Mouse (Mus musculus) embryonic facial prominence, embryonic 15.5 days (tissue): ENCODE data around the gene 4930433I11Rik. TPM values are rescaled to one million over a fixed set of nuclear protein-coding genes. Genes with fewer than 3 reads are reported as not detected.
"Not testable (repeated sequence)": the region's sequence is repeated elsewhere in the genome, so short reads cannot be mapped to it uniquely, and the experiment has no call there.

Experiments used
- ATAC-seq: fragments of 200-750 bp; cut with Nextera tagmentation; 2 replicates; pipeline ENCODE4 v1.8.0; 2017; ENCODE audit warnings: low read depth, moderate TSS enrichment; ENCODE audit not compliant: insufficient number of reproducible peaks, low FRiP score, low TSS enrichment
- H3K27ac ChIP-seq: fragments of 300-500 bp; sonication (generic); replicated peaks from 2 replicates; pipeline ENCODE4 v1.5.1; 2015; ENCODE audit warnings: mild to moderate bottlenecking, inconsistent platforms
- H3K27me3 ChIP-seq: fragments of 300-500 bp; sonication (generic); 2 replicates; pipeline ENCODE4 v1.6.1; 2015; ENCODE audit warnings: inconsistent platforms
- H3K36me3 ChIP-seq: fragments of 300-500 bp; sonication (generic); 2 replicates; pipeline ENCODE4 v1.6.1; 2015; ENCODE audit warnings: mild to moderate bottlenecking, inconsistent platforms
- H3K4me1 ChIP-seq: fragments of 300-500 bp; sonication (generic); 2 replicates; pipeline ENCODE4 v1.6.1; 2015; ENCODE audit warnings: inconsistent platforms
- H3K4me2 ChIP-seq: fragments of 300-500 bp; sonication (generic); replicated peaks from 2 replicates; pipeline ENCODE4 v1.6.1; 2015; ENCODE audit warnings: mild to moderate bottlenecking, inconsistent platforms
- H3K4me3 ChIP-seq: fragments of 300-500 bp; sonication (generic); replicated peaks from 2 replicates; pipeline ENCODE4 v1.5.1; 2015; ENCODE audit warnings: mild to moderate bottlenecking, inconsistent platforms
- H3K9ac ChIP-seq: fragments of 300-500 bp; sonication (generic); 2 replicates; pipeline ENCODE4 v1.6.1; 2015; ENCODE audit warnings: inconsistent platforms
- H3K9me3 ChIP-seq: fragments of 300-500 bp; sonication (generic); replicated peaks from 2 replicates; pipeline ENCODE4 v1.6.1; 2016; ENCODE audit warnings: inconsistent platforms
- WGBS: fragments of 180-500 bp; shearing (Covaris S2); methylation state at CpG from one replicate; pipeline ENCODE4 v1.1.7; 2015; 5-methylcytosine and 5-hydroxymethylcytosine counted together
- polyA plus RNA-seq: library from polyadenylated mRNA; unstranded; fragments of >200 nt; fragmentation: Nextera tagmentation; extraction: Ambion mirVana; gene quantifications from 2 replicates; pipeline ENCODE4 v1.2.1, GENCODE M21; 2015

Gene 4930433I11Rik
- polyA plus RNA-seq, result not detected in 2 replicates

DNA sequence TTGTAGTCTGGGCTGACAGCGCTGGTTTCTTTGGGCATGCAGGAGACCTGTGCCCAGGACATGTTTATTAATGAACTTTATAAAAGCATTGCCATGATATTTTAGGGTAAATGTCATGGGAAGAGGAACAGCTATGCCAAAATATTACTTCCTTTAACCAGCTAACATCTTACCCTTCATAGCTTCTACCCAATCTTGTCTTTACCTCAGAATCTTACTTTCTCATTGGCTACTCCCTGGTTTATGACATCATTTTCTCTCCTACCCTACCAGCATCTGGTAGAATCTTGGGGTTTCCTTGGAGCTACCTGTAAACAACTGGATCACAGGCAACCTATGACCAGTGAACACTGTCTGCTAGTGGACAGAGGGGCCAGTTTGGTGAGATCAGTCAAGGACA lies at the start of gene 4930433I11Rik:
TSS of gene 4930433I11Rik (plus strand) at position 301 of the 400 bp plus-strand sequence.
- WGBS, result 69% methylated on average over 1 of the region's 1 CpGs
- Histone ChIP-seq H3K4me2 (no peak within 1 kb of the TSS), H3K9me3 (no peaks in the 10 kb centered on the region), H3K4me3 (no peak within 1 kb of the TSS), H3K27me3 (no peaks in the 10 kb centered on the region), H3K36me3 (no peaks in the 10 kb centered on the region), H3K4me1 (no peaks in the 10 kb centered on the region), H3K27ac (no peak within 1 kb of the TSS), H3K9ac (no peak within 1 kb of the TSS)
- no peak for ATAC-seq

DNA sequence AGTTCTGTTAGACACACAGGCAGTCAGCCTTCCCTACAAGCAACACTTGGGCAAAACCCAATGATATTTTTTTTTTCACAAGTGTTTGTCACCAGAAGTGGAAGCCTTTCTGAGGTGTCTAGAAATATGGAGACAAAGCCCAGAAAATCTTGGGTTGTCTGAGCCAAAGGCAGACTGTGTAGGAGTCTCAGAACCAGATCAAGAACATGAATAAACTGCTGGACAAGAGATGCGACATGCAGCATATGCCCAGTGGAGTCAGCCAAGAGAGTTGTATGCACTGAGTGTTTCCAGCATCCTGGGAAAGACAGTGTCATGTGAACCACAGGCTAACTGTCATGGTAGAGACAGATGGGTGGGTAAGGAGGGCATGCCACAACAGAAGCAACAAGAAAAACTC lies 48.0 kb upstream of the 4930433I11Rik start:
- Histone ChIP-seq H3K4me1 (no peaks in the 10 kb centered on the region), H3K9ac (no peak overlapping the region), H3K27ac (no peak overlapping the region), H3K9me3 (no peaks in the 10 kb centered on the region), H3K27me3 (no peaks in the 10 kb centered on the region), H3K4me2 (no peak overlapping the region), H3K36me3 (no peaks in the 10 kb centered on the region), H3K4me3 (no peak overlapping the region)
- WGBS, result 79% methylated on average over 1 of the region's 1 CpGs
- ATAC-seq, result no peak

DNA sequence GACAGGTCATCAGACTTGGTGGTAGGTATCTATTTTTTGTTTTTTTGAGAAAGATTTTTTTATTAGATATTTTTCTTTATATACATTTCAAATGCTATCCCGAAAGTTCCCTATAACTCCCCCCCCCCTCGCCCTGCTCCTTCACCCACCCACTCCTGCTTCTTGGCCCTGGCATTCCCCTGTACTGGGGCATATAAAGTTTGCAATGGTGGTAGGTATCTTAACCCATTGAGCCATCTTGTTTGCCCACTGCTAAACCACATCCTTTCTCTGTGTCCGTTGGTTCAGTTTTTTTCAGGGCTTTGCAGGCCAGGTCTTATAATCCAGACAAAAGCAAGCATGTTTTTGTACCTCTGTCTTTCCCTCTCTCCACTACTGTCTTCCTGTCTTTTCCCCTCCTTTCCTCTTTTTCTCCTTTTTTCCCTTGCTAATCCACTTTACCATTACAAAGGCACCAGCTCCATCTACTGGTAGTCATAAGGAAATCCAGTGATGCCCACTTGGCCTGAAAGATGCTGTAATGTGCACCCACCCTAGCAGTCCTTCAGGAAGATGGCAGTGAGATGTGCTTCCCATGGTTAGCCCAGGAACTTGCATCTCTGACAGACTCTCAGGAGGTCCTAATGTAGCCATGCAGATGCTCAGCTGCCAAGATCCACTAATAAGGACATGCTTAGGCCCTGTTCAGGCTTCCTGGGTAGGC lies 45.0 kb upstream of the 4930433I11Rik start:
- H3K4me1 ChIP-seq, result no peaks in the 10 kb centered on the region
- H3K4me2 ChIP-seq, result no peak overlapping the region
- 56% methylated on average over 3 of the region's 3 CpGs for WGBS
- no peak overlapping the region for H3K4me3 ChIP-seq
- no peaks in the 10 kb centered on the region for H3K36me3 ChIP-seq
- no peak overlapping the region for H3K27ac ChIP-seq
- H3K9me3 ChIP-seq, result no peaks in the 10 kb centered on the region
- H3K9ac ChIP-seq, result no peak overlapping the region
- no peaks in the 10 kb centered on the region for H3K27me3 ChIP-seq
- ATAC-seq, result no peak

DNA sequence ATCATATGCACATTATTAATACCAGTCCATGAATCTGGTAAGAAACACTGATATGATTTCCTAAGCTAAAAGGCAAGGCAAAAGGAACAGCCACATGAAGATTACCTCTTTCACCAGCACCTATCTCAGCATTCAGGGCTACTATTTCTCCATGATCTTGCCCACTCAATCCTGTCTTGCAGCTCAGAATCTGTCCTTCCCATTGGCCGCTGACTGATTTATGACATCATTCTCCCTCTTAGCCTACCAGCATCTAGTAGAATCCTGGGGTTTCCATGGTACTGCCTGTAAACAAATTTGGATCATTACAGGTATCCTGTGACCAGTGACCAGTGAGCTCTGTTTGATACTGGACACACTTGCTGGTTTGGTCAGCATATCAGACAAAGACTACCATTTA lies 45.1 kb downstream of the 4930433I11Rik start, which contains the start of gene Gm4884:
TSS of gene Gm4884 (plus strand) at position 301 of the 400 bp plus-strand sequence.
- H3K27ac ChIP-seq, H3K9ac ChIP-seq, ATAC-seq, H3K4me3 ChIP-seq, H3K27me3 ChIP-seq, H3K36me3 ChIP-seq, H3K9me3 ChIP-seq, H3K4me2 ChIP-seq, H3K4me1 ChIP-seq: not testable (repeated sequence)
- WGBS, result 83% methylated on average over 1 of the region's 1 CpGs

DNA sequence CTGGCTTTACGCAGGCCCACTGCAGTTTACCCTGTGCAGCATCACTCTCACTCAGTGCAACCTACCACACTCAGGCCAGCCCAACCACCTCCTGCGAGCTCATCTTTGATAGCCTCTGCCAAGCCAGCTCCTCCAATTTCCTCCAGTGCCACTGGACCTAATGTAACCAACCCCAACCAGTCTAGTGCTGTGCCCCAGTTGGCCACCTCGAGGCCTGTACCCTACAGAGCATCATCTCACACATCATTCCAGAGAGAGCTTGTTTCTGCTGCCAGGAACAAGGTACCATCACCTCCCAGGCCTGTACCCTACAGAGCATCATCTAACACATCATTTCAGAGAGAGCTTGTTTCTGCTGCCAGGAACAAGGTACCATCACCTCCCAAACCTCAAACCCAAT lies 56.7 kb downstream of the 4930433I11Rik start:
- H3K4me3 ChIP-seq, ATAC-seq, H3K27me3 ChIP-seq, H3K27ac ChIP-seq, H3K9me3 ChIP-seq, H3K9ac ChIP-seq, H3K4me2 ChIP-seq, H3K36me3 ChIP-seq, H3K4me1 ChIP-seq: not testable (repeated sequence)
- 68% methylated on average over 3 of the region's 3 CpGs for WGBS

Other genes starting within 250 kb of the 4930433I11Rik start
- gene Vstm2b, start 89.2 kb upstream of the 4930433I11Rik start, polyA plus RNA-seq, result 13.4 and 14.9 TPM in 2 replicates
- not detected in 2 replicates for gene Gm4884, start 45.2 kb downstream of the 4930433I11Rik start, polyA plus RNA-seq
- gene Gm5592, start 166.3 kb downstream of the 4930433I11Rik start, polyA plus RNA-seq, result not detected in 2 replicates